Mouse (Mus musculus) kidney, adult 2 months (tissue): Measurements from ENCODE around the gene Nudt2.

ENCODE experiments used
- CTCF ChIP-seq: fragments of 200-500 bp; conservative IDR thresholded peaks from 2 replicates; pipeline ENCODE4 v1.5.1; 2011; ENCODE audit warnings: low read depth, mild to moderate bottlenecking, control low read depth, low read length, moderate library complexity, mixed read lengths; ENCODE audit not compliant: insufficient read depth, insufficient read length
- POLR2A ChIP-seq: fragments of 200-500 bp; IDR thresholded peaks from one replicate; pipeline ENCODE4 v1.6.1; 2011; ENCODE audit warnings: low read depth, low read length, control low read depth

DNA sequence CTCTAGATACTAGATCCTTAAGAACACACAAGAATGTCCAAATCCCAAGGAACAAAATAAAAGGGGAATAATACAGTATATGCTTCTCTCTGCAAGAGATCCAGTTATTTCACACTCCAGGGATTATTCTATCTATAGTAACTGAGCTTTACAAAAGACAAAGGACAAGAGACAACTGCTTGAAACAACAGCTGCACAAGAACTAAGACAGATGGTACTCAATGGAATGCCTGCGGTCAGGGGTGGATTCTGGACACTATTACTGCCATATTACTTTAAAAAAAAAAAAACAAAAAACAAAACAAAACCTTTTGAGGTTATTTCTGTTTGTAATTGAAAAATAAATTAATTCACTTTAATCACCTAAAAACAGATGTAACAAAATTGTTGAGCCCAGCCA, 4.3 kb upstream of the Nudt2 start:
- no peak for TF ChIP-seq CTCF
- TF ChIP-seq POLR2A: no peak
